Mouse (Mus musculus) lung, postnatal 0 days (tissue): ENCODE measurements around the gene Maco1. TPM values are rescaled to one million over a fixed set of nuclear protein-coding genes. Genes with fewer than 3 reads are reported as not detected.

ENCODE experiments used
- ATAC-seq: fragments of 200-750 bp; cut with Nextera tagmentation; 2 replicates; pipeline ENCODE4 v1.8.0; 2017; ENCODE audit warnings: moderate library complexity
- DNase-seq: peaks from one replicate; pipeline ENCODE4 v3.0.0-alpha.2; 2016; ENCODE audit warnings: low spot score
- H3K27ac ChIP-seq: fragments of 300-500 bp; sonication (generic); 2 replicates; pipeline ENCODE4 v1.5.1; 2014; ENCODE audit warnings: antibody characterized with exemption, mild to moderate bottlenecking, low read length, mixed read lengths
- H3K27me3 ChIP-seq: fragments of 300-500 bp; sonication (generic); replicated peaks from 2 replicates; pipeline ENCODE4 v1.6.1; 2014; ENCODE audit warnings: low read length, mixed read lengths; ENCODE audit not compliant: insufficient read depth
- H3K36me3 ChIP-seq: fragments of 300-500 bp; sonication (generic); 2 replicates; pipeline ENCODE4 v1.6.1; 2014; ENCODE audit warnings: low read length, mixed read lengths; ENCODE audit not compliant: insufficient read depth
- H3K4me1 ChIP-seq: fragments of 300-500 bp; sonication (generic); 2 replicates; pipeline ENCODE4 v1.6.1; 2014; ENCODE audit warnings: antibody characterized with exemption, low read depth, low read length, mixed read lengths; ENCODE audit not compliant: insufficient read depth
- H3K4me2 ChIP-seq: fragments of 300-500 bp; sonication (generic); replicated peaks from 2 replicates; pipeline ENCODE4 v1.6.1; 2014; ENCODE audit warnings: low read depth, mild to moderate bottlenecking, low read length, moderate library complexity, mixed read lengths
- H3K4me3 ChIP-seq: fragments of 300-500 bp; sonication (generic); 2 replicates; pipeline ENCODE4 v1.5.1; 2014; ENCODE audit warnings: low read depth, low read length
- H3K9ac ChIP-seq: fragments of 300-500 bp; sonication (generic); replicated peaks from 2 replicates; pipeline ENCODE4 v1.6.1; 2014; ENCODE audit warnings: low read depth, mild to moderate bottlenecking
- H3K9me3 ChIP-seq: fragments of 300-500 bp; sonication (generic); 2 replicates; pipeline ENCODE4 v1.6.1; 2016; ENCODE audit warnings: low read length, mixed read lengths
- CTCF ChIP-seq: IDR thresholded peaks from 2 replicates; pipeline ENCODE4 v1.5.1; 2016; ENCODE audit warnings: antibody characterized with exemption, mild to moderate bottlenecking
- EP300 ChIP-seq: IDR thresholded peaks from 2 replicates; pipeline ENCODE4 v1.6.1; 2016; ENCODE audit warnings: antibody characterized with exemption, mild to moderate bottlenecking, control low read depth
- WGBS: fragments of 180-500 bp; shearing (Covaris S2); extraction: QIAGEN DNeasy Blood & Tissue Kit; methylation state at CpG from one replicate; pipeline ENCODE4 v1.1.7; 2014; 5-methylcytosine and 5-hydroxymethylcytosine counted together
- polyA plus RNA-seq: library from polyadenylated mRNA; unstranded; fragments of >200 nt; fragmentation: Nextera tagmentation; extraction: Ambion mirVana; gene quantifications from 2 replicates; pipeline ENCODE4 v1.2.1, GENCODE M21; 2015

Maco1 gene
- polyA plus RNA-seq, 1 experiment from 2014 or later = 33.1 TPM

DNA sequence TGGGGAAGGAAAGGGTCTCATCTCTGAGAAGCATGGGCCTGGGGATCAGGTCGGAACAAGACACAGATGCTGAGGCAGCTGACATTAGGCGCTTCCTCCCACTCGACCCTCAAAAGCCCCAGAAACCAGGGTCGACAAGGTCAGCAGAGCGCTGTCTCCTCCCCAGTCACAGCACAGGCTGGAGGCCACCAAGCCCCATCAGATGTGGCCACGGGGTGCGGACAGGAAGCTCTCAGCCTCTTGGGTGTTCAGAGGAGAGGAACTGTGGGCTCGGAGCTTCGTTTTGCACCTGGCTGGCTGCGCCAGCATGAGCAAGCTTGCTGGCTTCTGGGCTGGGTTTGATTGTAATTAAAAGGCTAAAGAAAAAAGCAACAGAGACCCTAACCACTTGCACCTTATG lies 98.8 kb downstream of the Maco1 start:
- WGBS = 46% methylated on average over 10 of the region's 10 CpGs
- Histone ChIP-seq H3K4me3 (no peak overlapping the region), H3K4me2 (no peak overlapping the region), H3K9me3 (no peaks in the 10 kb centered on the region), H3K36me3 (no peaks in the 10 kb centered on the region; the same call in 1 of the 2 replicates), H3K9ac (no peak overlapping the region), H3K27ac (peak overlapping the region; percentile 45; the same call in 1 of the 2 replicates), H3K4me1 (peaks cover 35% of the 10 kb centered on the region; the same call in 1 of the 2 replicates), H3K27me3 (no peaks in the 10 kb centered on the region)
- TF ChIP-seq CTCF (no peak), EP300 (no peak)
- no peak for DNase-seq
- ATAC-seq = no peak

- Histone ChIP-seq H3K4me3 (no peak overlapping the region), H3K9me3 (no peaks in the 10 kb centered on the region), H3K27ac (peak overlapping the region; percentile 45; the same call in 1 of the 2 replicates), H3K27me3 (no peaks in the 10 kb centered on the region), H3K4me1 (peaks cover 29% of the 10 kb centered on the region; the same call in 1 of the 2 replicates), H3K9ac (no peak overlapping the region), H3K4me2 (no peak overlapping the region), H3K36me3 (peaks cover 5% of the 10 kb centered on the region)
- no peak for TF ChIP-seq EP300
- ATAC-seq (peak; percentile 61), DNase-seq (peak; percentile 69)
- WGBS = 39% methylated on average over 17 of the region's 17 CpGs
Measured at GRCm38 (mm10) chr4:134753516-134754261, 99.5 kb downstream of the Maco1 start.

DNA sequence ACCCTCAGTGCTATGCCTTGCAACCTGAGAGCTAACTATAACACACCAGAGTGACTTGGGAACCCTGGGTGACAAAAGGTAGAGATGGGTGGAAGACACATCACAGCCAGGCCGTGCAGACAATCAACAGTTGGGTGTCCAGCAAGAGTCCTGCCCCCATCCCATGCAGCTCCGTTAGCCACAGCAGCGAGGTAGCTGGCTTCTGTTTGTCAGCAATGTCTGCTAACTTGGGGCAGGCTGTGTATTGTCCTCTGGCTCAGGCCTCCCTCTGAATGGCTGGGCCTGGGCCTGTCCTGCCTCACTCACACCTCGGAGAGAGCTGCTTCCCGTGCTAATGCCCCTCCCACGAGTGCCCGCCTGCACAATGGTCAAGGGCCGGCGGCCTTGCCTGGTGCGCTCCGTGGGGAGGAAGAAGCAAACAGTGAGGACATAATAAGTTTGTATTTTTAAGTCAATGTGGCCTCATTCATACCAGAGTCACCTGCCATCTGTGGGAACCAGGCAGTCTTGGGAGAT lies 100.2 kb downstream of the Maco1 start:
- no peak overlapping the region for H3K4me2 ChIP-seq
- ATAC-seq (peak; percentile 46), DNase-seq (no peak)
- peaks cover 24% of the 10 kb centered on the region; the same call in 1 of the 2 replicates for H3K4me1 ChIP-seq
- H3K36me3 ChIP-seq = peaks cover 10% of the 10 kb centered on the region
- no peaks in the 10 kb centered on the region for H3K27me3 ChIP-seq
- no peak overlapping the region for H3K4me3 ChIP-seq
- H3K9me3 ChIP-seq = no peaks in the 10 kb centered on the region
- WGBS = 43% methylated on average over 11 of the region's 11 CpGs
- TF ChIP-seq EP300 (no peak), CTCF (no peak)
- H3K27ac ChIP-seq = no peak overlapping the region
- no peak overlapping the region for H3K9ac ChIP-seq

Other genes with a start within 250 kb of the Maco1 start
- gene Man1c1, start 149.1 kb downstream of the Maco1 start, polyA plus RNA-seq = 2.9 and 3.0 TPM in 2 replicates
- 23.5 and 24.4 TPM in 2 replicates for gene Ldlrap1, start 85.3 kb downstream of the Maco1 start, polyA plus RNA-seq
- 1.5 and 2.8 TPM in 2 replicates for gene Rhd, start 11.2 kb upstream of the Maco1 start, polyA plus RNA-seq
- gene Tmem50a, start 61.7 kb upstream of the Maco1 start, polyA plus RNA-seq = 271 and 296 TPM in 2 replicates
- gene Rsrp1, start 70.2 kb upstream of the Maco1 start, polyA plus RNA-seq = 542 and 611 TPM in 2 replicates
- 118 and 132 TPM in 2 replicates for gene Syf2, start 77.6 kb upstream of the Maco1 start, polyA plus RNA-seq